Comparison of ENCODE assay signal across 10 mouse cellular contexts in the genomic region with DNA sequence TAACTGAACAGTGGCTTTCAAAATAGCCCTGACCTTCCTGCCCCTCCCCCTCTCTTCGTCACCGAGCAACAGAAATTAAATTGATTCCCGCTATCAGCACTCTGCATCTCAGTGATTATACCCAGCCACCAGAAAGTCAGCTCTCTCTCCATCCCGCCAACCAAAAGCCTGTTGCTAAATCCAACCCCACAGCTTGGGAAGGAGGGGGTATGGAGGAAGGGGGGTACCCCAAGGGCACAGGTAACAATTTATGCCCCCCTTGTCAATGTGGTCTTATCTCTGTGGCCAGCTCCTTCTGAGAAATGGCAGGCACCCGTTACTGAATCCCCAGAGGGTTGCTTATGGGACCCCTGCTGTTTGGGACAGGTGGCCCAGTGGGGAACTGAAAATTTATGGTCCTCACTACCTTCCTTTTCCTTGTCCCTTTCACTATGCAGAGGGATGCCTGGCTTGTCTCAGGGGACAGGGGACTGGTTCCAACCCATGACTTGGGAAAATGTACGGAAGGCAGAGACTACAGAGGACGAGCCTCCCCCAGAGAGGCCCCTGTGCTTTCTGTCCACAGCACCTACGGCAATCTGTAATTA.
DNase-seq lines count a peak whose midpoint lies in the region; ATAC-seq lines count a peak whose summit lies in the region.
"Had no signal": no experiment of that assay in that cellular context is flagged by ENCODE, and none has a peak within 500 bp of the region (broad histone marks: within the 10 kb centered on the region; RNA-seq: fewer than 3 reads in every experiment).

No protein-coding gene starts in this region.

- H3K9me3 ChIP-seq in heart, embryonic 13.5 days: no peaks in the 10 kb centered on the region
- no peaks in the 10 kb centered on the region for H3K9me3 ChIP-seq in hindbrain, embryonic 13.5 days
- no peaks in the 10 kb centered on the region for H3K9me3 ChIP-seq in midbrain, embryonic 13.5 days

- peaks cover 97% of the 10 kb centered on the region for H3K4me1 ChIP-seq in heart, embryonic 13.5 days
- peaks cover 94% of the 10 kb centered on the region for H3K4me1 ChIP-seq in hindbrain, embryonic 13.5 days (replicated peaks)
- peaks cover 95% of the 10 kb centered on the region for H3K4me1 ChIP-seq in midbrain, embryonic 13.5 days (replicated peaks)

- 36% methylated on average over 8 of the region's 8 CpGs for WGBS in heart, embryonic 13.5 days
- WGBS in hindbrain, embryonic 13.5 days: 40% methylated on average over 8 of the region's 8 CpGs
- 38% methylated on average over 8 of the region's 8 CpGs for WGBS in midbrain, embryonic 13.5 days

- H3K36me3 ChIP-seq in heart, embryonic 13.5 days: no peaks in the 10 kb centered on the region
- no peaks in the 10 kb centered on the region for H3K36me3 ChIP-seq in hindbrain, embryonic 13.5 days
- H3K36me3 ChIP-seq in midbrain, embryonic 13.5 days: no peaks in the 10 kb centered on the region

- DNase-seq in heart, adult 18-20 months: no peak
- DNase-seq in MN1 (ENCODE audit: low spot score): peak; percentile 68
- DNase-seq in gastrocnemius, postnatal 36 days: no peak
- no peak for DNase-seq in left cerebral cortex, postnatal 4 days
- DNase-seq in urinary bladder, postnatal 14 days (ENCODE audit: low spot score): no peak
- DNase-seq: right cerebral cortex, postnatal 4 days had no signal

- H3K4me3 ChIP-seq in heart, embryonic 13.5 days: no peak overlapping the region
- no peak overlapping the region for H3K4me3 ChIP-seq in hindbrain, embryonic 13.5 days
- H3K4me3 ChIP-seq in midbrain, embryonic 13.5 days (replicated peaks): no peak overlapping the region

- peak overlapping the region; percentile 38 for H3K4me2 ChIP-seq in heart, embryonic 13.5 days
- H3K4me2 ChIP-seq in hindbrain, embryonic 13.5 days: no peak overlapping the region
- H3K4me2 ChIP-seq in midbrain, embryonic 13.5 days (replicated peaks): no peak overlapping the region

- H3K27ac ChIP-seq in heart, embryonic 13.5 days (replicated peaks): peak overlapping the region; percentile 92
- H3K27ac ChIP-seq in hindbrain, embryonic 13.5 days: peak overlapping the region; percentile 67
- H3K27ac ChIP-seq in midbrain, embryonic 13.5 days: peak overlapping the region; percentile 67

- H3K27me3 ChIP-seq in heart, embryonic 13.5 days (replicated peaks): no peaks in the 10 kb centered on the region
- H3K27me3 ChIP-seq in hindbrain, embryonic 13.5 days: no peaks in the 10 kb centered on the region
- H3K27me3 ChIP-seq in midbrain, embryonic 13.5 days: no peaks in the 10 kb centered on the region
- H3K27me3 ChIP-seq: Patski had no signal

- ATAC-seq in heart, embryonic 13.5 days (ENCODE audit: extremely low read depth, insufficient number of reproducible peaks, low FRiP score, low TSS enrichment): peak; percentile 26; the same call in 1 of the 2 replicates
- ATAC-seq in hindbrain, embryonic 13.5 days (ENCODE audit: low FRiP score): no peak
- ATAC-seq in midbrain, embryonic 13.5 days: no peak
- ATAC-seq: Patski had no signal

- peak overlapping the region; percentile 62 for H3K9ac ChIP-seq in heart, embryonic 13.5 days
- H3K9ac ChIP-seq in hindbrain, embryonic 13.5 days: 0 out of 2 replicates have a peak overlapping the region, but pooled peaks have one; percentile 3
- H3K9ac ChIP-seq in midbrain, embryonic 13.5 days (replicated peaks): peak overlapping the region; percentile 39

- intact Hi-C loops in gastrocnemius, postnatal 36 days (cut with DNase I): loop anchor here (10.0 kb wide), 1 partner anchor 321 kb away; no protein-coding TSS in a partner anchor
- intact Hi-C loops in left cerebral cortex, postnatal 4 days (cut with DNase I): no loop called here

Comparison
In these comparisons a context has a peak if more than half of its experiments do, and no peak if none do; other contexts are left out.
1. H3K9ac ChIP-seq: peak in every context shown above with its lines; median percentile 62 in heart, embryonic 13.5 days; 39 in midbrain, embryonic 13.5 days; 3 in hindbrain, embryonic 13.5 days.